1 mouse cellular context compared by ENCODE assay signal in genomic region chr17:36261511-36262166, GRCm38 (mm10).
TF ChIP-seq lines count a peak whose summit lies in the region.

No protein-coding gene starts in this region.

TF ChIP-seq in MEL, 35 proteins besides CTCF, POLR2A, EP300 and RAD21 (continued from another document):
- TF ChIP-seq ZKSCAN1 (IDR thresholded peaks at IDR 0.05; ENCODE audit: low read depth, low read length) (no peak), NRF1 (IDR thresholded peaks at IDR 0.05; ENCODE audit: insufficient read depth, low read depth, low read length, poor library complexity, severe bottlenecking) (no peak), HCFC1 (IDR thresholded peaks at IDR 0.05; ENCODE audit: low read depth, low read length) (peak; percentile 22; the same call in 1 of the 2 replicates), CHD1 (IDR thresholded peaks at IDR 0.05; ENCODE audit: low read depth, low read length) (no peak), RCOR1 (IDR thresholded peaks at IDR 0.05; ENCODE audit: low read depth, low read length) (peak; percentile 24; the same call in 1 of the 2 replicates), USF2 (IDR thresholded peaks at IDR 0.05; ENCODE audit: borderline replicate concordance in 1 of 2, insufficient read depth in 1 of 2, low read depth in 1 of 2, low read length in 2 of 2) (no peak), GABPA (IDR thresholded peaks at IDR 0.05; ENCODE audit: low read depth, low read length) (no peak), TAL1 (IDR thresholded peaks at IDR 0.05; ENCODE audit: low read length) (peak; percentile 55), MXI1 (IDR thresholded peaks at IDR 0.05; ENCODE audit: low read depth, low read length) (peak; percentile 51; the same call in 1 of the 2 replicates), NELFE (IDR thresholded peaks at IDR 0.05; ENCODE audit: low read depth, low read length) (no peak; the same call in 1 of the 2 replicates), TBP (IDR thresholded peaks at IDR 0.05; ENCODE audit: low read depth, low read length) (peak; percentile 7; the same call in 1 of the 2 replicates), ELF1 (IDR thresholded peaks at IDR 0.05; ENCODE audit: low read depth, low read length) (no peak), MYC (IDR thresholded peaks at IDR 0.05; ENCODE audit: low read depth, low read length) (no peak; the same call in 1 of the 2 replicates), ZNF384 (IDR thresholded peaks at IDR 0.05; ENCODE audit: low read depth, low read length) (no peak), GATA1 (IDR thresholded peaks at IDR 0.05; ENCODE audit: low read depth, low read length) (peak; percentile 77), E2F4 (IDR thresholded peaks at IDR 0.05; ENCODE audit: borderline replicate concordance, low read depth, low read length) (no peak), SIN3A (IDR thresholded peaks at IDR 0.05; ENCODE audit: low read length) (no peak), POLR2AphosphoS2 (IDR thresholded peaks at IDR 0.05; ENCODE audit: low read length) (no peak), ZC3H11A (IDR thresholded peaks at IDR 0.05; ENCODE audit: low read depth, low read length) (no peak), BHLHE40 (IDR thresholded peaks at IDR 0.05; ENCODE audit: borderline replicate concordance, low read depth, low read length) (no peak), USF1 (IDR thresholded peaks at IDR 0.05; ENCODE audit: low read depth, low read length) (no peak), CHD2 (IDR thresholded peaks at IDR 0.05; ENCODE audit: low read length) (no peak), ETS1 (IDR thresholded peaks at IDR 0.05; ENCODE audit: low read depth, low read length) (no peak; the same call in 1 of the 2 replicates), UBTF (IDR thresholded peaks at IDR 0.05; ENCODE audit: borderline replicate concordance, insufficient read depth, low read depth, low read length) (no peak), MAX (IDR thresholded peaks at IDR 0.05; ENCODE audit: low read length) (no peak; the same call in 1 of the 2 replicates), JUND (IDR thresholded peaks at IDR 0.05; ENCODE audit: low read depth, low read length) (peak; percentile 28; the same call in 1 of the 2 replicates), MAZ (IDR thresholded peaks at IDR 0.05; ENCODE audit: low read depth, low read length) (no peak), TCF12 (IDR thresholded peaks at IDR 0.05; ENCODE audit: low read depth, low read length) (peak; percentile 49), ZMIZ1 (IDR thresholded peaks at IDR 0.05; ENCODE audit: low read depth, low read length) (no peak), SMC3 (IDR thresholded peaks at IDR 0.05; ENCODE audit: low read depth, low read length) (no peak)
TF ChIP-seq in MEL: peak in this region for 9.
